Mouse (Mus musculus) spleen, postnatal 14 days (tissue): ENCODE data around the gene Grtp1.
A peak's percentile ranks its signal among the peaks of the same experiment; 100 is the strongest.

Experiments used
- DNase-seq, 2 experiments: peaks; one replicate each; pipeline ENCODE4 v3.0.0; 2021 to 2022; ENCODE audit warnings: low spot score in 2 of 2

Gene Grtp1

DNA sequence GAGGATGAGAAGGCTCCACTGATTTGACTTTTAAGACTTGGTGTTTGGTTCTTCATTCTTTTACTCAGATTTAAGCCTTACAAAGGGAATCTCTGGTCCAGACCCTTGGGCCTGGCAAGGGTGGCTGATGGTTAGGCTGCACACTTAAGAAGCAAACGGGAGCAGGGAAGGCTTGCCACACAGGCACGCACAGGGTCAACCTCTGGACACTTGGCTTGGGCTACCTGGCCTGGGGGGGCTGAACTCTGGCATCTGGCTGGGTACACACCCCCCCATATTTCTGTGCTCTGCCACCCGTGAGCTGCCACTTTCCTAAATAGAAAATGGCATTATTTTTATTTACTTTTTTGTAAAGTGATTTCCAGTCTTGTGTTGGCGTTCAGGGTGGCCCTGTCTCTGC, 25.6 kb downstream of the Grtp1 start:
- no peak for DNase-seq

DNA sequence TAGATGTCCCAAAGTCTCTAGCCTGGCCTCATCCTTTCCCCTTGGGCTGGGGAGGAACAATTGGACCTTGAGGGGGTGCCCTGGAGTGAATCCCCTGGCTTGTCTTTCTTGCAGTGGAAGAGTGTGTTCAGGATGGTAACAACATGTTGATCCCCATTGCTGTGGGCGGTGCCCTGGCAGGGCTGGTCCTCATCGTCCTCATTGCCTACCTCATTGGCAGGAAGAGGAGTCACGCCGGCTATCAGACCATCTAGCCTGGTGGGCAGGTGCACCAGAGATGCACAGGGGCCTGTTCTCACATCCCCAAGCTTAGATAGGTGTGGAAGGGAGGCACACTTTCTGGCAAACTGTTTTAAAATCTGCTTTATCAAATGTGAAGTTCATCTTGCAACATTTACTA, 26.1 kb downstream of the Grtp1 start:
- no peak for DNase-seq

DNA sequence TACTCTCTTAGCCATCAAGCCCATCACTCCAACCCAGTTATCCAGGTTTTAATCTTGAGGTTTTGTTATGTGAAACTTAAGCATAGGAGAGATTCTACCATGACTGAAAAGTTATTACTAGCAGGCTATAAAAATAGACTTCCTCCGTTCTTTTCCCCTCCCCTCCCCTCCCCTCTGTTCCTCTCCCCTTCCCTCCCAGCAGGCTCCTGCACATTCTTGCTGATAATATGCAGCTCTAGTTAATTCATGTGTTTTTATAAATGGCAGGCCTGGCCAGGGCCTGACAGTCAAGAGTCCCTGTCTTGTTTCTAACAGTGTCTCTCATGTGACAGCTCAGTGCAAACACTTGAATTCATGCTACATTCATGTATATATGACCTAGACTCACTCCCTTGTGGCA, 29.9 kb downstream of the Grtp1 start:
- no peak for DNase-seq

DNA sequence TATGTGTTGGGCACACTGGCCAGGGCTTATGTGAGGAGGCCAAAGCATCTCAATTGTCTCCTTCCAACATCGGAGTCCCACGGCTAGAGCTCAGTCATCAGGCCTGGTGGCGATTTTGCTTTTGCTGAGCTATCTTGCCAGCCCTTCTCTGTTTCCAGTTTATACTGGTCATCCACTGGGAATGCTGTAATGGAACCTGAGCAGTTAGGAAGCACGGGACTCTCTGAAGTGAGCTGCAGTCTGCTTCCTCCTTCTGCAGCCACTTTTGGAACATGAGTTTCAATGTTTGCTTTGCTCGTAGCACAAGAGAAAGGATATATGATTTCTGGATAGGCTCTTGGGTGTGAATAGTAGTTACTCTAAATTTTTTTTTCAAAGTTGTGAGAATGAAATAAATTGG, 36.1 kb downstream of the Grtp1 start:
- no peak for DNase-seq

DNA sequence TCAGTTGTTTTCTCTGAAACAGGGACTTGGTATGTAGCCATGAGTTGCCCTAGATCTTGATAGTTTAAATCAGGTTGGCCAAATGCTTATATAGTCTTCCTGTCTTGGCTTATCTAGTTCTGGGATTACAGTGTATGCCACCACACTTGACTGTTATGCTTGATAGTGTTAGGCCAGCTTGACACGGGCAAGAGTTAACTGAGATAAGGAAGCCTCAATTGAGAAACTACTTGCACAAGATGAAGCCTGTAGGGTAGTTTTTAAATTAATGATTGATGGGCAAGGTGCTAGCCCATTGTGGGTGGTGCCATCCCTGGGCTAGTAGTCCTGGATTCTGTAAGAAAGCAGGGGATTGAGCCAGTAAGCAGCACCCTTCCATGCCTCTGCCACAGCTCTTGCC, 36.9 kb downstream of the Grtp1 start:
- no peak for DNase-seq

DNA sequence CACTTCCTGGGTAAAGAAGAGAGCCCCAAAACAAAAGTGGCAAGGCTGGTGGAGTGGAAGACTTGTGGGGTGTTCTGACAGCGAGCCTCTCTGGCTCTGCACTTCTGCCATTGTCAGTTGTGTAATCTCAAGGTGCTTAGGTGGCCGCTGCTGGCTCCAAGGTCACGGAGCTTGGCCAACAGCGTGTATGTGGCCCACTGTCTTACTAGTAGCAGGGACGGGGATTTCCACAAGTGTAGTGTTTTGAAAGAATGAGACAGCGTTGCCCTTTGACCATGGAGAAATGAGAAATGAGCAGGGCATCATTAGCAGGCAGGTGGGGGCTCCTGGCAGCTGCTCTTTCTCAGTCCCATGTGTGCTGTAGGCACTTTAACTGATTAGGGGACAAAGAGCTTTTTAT, 38.3 kb downstream of the Grtp1 start:
- DNase-seq: no peak

DNA sequence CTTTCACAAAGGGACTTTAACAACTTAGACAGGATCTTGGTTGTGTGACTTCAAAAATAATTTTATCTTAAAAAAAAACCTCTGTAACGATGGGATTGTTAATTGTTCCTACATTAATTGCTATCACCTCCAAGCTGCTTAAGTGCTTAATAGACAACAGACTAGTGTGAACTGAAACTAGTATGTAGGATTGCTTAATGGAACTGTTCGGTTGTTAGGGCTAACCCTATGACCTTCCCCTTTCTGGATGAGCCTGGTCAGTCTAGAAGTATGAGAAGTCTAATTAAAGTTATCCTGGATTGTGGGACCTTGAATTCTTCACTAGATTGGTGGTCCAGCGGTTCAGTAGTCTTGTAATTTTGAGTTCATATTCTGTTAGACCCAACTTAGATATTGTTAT, 39.7 kb downstream of the Grtp1 start:
- no peak for DNase-seq

DNA sequence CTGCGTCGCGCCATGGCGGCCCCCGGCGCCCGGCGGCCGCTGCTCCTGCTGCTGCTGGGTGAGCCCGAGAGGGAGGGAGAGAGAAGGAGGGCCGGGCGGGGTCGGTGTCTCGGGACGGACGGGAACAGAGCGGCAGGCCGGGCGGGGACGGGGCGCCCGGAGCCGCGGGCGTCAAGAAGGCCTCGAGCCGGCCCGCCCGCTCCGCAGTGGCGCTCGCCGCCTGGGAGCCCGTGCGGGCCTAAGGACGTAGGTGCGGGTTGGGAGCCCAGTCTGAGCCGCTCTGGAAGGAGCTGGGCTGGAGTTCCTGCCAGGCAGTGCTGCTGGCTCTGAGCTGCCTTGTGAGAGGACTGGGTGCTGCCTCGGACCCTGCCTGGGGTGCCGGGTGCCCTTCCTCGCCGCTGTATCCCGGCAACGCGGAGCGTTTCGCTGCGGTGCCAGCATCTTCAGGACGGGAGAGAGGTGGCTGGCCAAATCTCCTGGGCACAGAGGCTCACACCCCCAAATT, 41.0 kb downstream of the Grtp1 start:
- no peak for DNase-seq

DNA sequence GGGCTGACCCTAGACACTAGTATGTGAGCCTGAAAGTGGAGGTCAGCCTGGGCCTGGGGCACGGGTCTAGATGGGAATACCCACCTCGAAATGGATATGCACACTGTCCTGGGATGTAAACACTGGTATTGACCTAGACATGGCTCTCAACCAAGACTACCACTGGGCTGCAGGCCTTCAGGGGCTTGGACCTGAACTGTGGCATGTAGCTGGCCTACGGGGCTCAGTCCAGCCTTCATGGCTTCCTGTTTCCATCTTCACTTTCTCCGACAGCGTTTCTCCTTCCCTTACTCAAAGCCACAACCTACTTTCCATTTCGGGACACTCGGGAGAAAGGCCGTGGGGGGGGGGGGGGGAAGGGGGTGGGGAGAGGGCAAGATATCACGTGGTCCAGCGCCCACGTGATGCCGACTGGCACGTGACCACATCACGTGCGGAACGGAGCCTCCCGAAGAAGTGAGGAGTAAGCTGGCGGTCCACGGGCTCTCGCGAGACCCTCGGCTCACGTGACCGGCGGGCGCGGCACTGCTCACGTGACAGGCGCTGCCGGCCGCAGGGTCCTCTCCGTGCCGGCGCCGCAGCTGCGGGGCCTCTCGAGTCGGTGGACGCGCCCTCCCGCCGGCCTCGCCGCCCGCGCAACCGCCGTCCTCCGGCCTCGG, 41.6 kb downstream of the Grtp1 start, which contains the start of gene Lamp1:
Gene Lamp1, plus strand, starts transcription at position 444 of the 659 bp plus-strand sequence.
- DNase-seq: peak; percentile 89 to 95

DNA sequence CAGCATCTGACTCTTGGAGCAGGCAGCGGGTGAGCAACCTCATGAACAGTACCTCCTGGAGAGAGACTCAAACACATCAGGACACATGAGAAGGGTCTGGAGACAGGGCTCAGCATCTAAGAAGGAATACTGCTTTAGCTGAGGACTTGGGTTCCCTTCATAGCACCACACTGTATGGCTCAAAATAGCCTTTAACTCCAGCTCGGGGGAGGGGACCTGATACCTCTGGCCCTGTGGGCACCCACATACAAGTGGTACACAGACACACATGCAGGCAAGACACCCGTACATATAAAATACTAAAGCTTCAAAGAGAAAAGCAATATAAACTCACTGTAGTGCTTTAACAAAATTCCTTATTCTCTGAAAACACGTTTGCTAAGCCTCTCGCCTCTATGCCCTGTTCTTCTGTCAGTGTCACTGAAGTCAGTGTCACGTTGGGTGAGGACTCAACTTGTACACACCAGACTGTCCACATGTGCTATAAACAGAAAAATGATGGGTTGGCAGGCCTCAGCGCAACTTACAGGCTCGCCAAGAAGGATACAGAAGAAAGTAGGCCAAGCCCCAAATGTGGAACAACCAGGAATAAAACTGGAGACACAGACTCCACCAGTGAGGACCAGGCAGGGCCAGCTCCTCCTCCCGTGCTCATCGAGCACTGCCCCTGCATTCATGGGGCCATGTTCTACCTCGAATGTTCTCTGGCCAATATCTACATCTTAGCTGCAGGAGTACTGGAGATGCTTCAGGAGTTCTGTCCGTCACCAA, 43.9 kb downstream of the Grtp1 start:
- DNase-seq: no peak

DNA sequence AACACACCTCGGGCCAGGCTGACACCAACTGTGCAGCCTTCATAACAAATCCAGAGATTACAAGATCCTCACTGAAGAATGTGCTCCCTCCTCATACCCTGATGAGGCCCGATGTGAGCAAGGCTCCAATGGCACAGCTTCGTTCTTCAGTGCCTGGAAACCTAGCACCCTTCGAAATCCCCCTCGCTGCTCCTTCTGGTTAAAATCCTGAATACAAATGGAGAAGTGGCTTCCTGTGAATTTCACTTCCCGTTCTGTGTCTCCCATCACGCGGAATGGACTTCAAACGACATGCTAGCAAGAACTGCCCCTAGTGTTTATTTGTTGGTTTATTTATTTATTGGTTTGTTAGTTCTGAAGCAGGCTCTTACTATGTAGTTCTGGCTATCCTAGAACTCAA, 45.1 kb downstream of the Grtp1 start:
- DNase-seq: no peak

DNA sequence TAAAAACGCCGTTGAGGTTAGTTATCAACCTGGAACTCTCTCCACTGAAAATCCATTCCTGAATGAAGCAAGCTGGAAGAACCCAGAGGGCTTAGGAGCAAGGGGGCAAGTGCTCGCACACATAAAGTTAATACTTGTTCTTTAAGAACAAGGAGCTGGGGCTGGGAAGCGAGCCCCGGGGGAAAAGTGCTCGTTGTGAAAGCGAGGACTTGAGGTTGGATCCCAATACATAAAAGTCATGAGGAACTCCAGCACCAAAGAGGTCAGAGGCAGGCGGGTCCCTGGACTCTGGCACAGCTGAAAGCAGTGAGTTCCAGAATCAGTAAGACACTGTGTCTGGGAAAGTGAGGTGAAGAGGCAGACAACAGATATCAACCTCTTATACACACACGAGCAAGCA, 46.3 kb downstream of the Grtp1 start:
- no peak for DNase-seq

DNA sequence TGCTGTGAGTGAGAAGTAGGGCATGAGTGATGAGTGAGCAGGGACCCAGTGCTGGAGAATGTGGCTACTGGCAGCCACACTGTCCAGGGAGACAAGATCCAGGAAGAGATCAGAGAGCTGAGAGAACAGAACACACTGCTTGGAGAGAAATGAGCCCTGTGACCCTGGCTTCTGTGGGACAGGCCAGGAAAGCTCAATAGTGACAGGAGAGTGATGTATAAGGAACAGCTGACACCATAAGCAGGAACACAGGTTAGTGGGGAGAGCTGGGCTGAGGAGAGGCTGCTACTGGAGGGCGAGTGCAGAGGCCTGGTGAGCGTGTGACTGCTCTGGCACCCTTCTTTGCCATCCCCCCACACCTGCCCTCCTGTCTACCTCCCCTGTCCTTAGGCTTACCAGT, 49.5 kb downstream of the Grtp1 start:
- no peak for DNase-seq

DNA sequence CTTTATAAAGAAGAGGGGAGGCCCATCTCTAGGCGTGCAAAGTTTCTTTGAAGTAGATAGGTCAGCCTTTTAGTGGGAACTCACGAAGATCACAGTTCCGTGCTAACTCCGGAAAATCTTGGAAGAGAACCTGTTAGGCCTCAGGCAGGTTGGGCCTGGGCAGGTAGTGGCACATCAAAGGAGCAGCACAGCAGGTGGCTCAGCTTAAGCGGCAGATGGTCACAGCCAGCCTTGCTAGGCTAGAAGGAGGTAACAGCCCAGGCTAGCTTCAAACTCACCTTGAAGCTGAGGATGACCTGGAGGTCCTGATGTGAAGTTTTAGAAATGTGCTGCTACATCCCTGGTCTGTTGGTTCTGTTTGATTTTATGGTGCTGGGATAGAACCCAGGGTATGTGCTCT, 50.6 kb downstream of the Grtp1 start:
- no peak for DNase-seq

DNA sequence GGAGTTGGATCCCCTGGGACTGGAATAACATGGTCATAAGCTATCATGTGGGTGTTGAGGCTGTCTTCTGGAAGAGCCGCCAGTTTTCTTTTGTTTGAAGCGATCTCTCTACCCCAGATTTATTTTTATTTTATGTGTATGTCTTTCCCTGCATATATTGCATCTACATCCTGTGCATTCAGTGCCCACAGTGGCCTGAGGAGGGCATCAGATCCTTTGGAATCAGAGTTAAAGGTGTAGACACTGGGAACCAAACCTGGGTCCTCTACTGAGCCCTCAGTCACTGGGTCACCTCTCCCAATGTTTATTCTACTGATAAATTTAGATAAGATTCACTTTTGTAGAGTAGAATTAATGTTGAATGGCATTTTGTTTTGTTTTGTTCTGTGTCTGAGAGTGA, 51.1 kb downstream of the Grtp1 start:
- DNase-seq: no peak

DNA sequence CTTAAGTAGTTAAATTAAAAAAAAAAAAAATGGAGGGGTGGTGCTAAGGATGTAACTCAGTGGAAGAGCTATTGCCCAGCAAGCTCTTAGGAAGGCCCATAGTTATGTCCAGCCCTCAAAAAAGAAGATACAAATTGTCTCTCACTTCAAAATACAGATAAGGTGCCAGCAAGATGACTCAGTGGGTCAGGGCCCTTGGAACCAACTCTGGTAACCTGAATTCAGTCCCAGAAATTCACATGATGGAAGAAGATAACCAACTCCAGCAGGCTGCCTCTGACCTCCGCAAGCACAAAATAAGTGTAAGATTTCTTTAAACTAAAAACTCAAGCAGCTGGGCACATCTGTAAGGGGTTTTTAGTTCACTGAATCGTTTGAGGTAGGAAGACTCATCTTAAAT, 51.9 kb downstream of the Grtp1 start:
- DNase-seq: no peak

DNA sequence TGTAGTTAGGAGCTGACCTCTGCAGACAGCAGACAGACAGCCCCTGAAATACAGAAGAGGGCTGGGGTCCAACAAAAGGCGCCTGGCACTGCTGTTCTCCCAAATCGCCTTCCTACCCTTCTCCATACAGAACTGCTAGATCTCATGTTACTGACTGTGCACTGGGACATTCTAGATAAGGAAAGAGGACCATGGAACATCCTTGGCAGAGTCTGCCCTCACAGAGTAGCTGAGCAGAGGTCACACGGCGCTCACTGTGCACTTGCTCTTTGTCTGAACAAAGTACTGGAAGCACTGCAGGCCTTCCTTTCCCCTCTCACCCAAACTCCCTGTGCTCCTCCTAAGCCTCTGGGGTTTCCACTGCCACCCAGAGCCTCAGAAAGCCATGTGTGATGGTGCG, 58.7 kb downstream of the Grtp1 start:
- DNase-seq: no peak

DNA sequence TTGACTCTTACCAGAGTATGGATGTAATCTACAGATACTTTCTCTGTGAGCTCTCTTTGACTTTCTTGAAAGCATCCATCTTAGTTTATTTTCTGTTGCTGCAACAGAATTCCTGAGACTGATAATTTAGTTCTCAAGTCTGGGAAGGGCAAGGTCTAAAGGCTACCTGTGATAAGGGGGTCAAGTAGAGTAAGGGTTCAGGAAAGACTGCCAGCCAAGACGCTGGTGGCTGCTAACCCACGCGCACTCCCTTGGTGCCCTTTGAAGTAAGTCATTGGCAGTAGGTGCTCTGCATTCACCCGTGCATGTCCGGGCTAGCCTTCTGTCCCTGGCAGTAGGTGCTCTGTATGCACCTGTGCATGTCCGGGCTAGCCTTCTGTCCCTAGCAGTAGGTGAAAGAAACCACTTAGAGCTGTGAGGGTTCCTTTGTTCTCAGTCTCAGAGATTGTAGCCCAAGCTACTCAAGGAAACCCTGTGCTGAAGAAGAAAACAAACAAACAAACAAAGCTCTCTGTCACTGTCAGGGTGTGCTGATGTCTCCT, 60.7 kb downstream of the Grtp1 start:
- no peak for DNase-seq

DNA sequence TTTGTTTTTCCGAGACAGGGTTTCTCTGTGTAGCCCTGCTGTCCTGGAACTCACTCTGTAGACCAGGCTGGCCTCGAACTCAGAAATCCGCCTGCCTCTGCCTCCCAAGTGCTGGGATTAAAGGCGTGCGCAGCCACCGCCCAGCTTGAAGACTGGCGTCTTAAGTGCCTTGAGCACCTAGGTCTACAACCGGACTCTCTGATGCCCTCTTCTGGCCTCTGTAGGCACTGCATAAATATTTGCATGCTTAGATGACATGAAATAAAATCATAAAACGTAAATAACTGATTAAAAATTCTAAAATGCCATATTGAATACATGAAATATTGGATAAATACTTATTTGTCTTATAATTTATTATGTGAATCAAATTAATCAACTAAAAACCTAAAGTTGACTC, 68.2 kb downstream of the Grtp1 start:
- DNase-seq: peak; percentile 32 to 65

DNA sequence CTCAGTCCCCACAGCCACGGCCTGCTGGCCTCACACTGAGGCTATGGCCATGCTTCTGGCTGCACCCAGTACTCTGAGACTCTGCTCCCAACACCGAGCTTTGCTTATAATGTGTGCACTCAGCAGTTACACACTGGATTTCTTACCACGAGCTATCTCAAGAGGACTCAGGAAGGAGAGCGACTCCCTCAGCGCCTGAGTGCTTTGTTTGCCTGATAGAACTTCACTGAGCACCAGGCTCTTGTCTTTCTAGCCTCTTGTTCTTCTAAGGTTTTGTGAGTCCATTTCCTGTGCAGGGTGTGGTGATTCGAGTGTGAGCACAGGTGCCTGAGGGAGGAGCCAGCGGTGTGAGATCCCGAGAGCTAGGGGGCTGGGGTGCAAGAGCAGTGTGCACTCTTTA, 75.5 kb downstream of the Grtp1 start:
- DNase-seq: no peak

DNA sequence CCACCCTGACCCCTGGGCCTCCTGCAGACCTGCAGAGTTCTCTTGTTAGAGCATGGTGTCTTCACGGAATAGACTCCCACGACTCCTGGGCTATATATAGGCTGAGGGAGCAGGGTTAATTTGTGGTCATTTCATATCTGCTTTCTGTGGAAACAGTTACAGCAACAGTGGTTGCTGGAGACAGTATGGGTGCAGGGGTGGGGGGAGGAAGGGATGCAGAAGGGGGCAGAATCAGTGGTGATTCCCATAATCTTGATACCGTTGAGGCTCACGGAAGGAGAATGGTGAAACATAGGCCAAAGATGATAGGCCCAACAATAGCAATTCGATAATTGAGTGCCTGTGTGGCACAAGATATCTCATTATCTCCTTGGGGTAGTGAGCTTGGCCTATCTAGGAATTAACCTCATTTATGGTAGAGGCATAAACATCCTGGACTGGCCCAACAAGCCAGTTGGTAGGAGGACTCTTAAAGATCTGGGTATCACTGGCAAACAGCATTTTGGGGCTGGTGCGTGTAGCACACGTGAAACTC, 77.5 kb downstream of the Grtp1 start:
- no peak for DNase-seq
